Mouse (Mus musculus): ENCODE results near the gene Zfp655.
A peak's percentile ranks its signal among the peaks of the same experiment; 100 is the strongest.
"Not testable (repeated sequence)": the region's sequence is repeated elsewhere in the genome, so short reads cannot be mapped to it uniquely, and the experiment has no call there.

Gene Zfp655

GRCm38 (mm10) chr5:145222840-145223239, 8.7 kb upstream of the Zfp655 start:
- no peak for DNase-seq (ENCODE audit: low read depth, low spot score)

- no peak for DNase-seq (ENCODE audit: low read depth, low spot score)
Measured at GRCm38 (mm10) chr5:145223395-145223794, 8.1 kb upstream of the Zfp655 start.

- DNase-seq (ENCODE audit: low read depth, low spot score): no peak
Measured at GRCm38 (mm10) chr5:145226453-145226852, 5.1 kb upstream of the Zfp655 start.

- DNase-seq (ENCODE audit: low read depth, low spot score): not testable (repeated sequence)
Measured at GRCm38 (mm10) chr5:145229283-145229682, 2.2 kb upstream of the Zfp655 start.

GRCm38 (mm10) chr5:145230641-145231040, 874 bp upstream of the Zfp655 start:
- DNase-seq (ENCODE audit: low read depth, low spot score): no peak

GRCm38 (mm10) chr5:145231893-145232411, 437 bp downstream of the Zfp655 start:
- DNase-seq (ENCODE audit: low read depth, low spot score): no peak

- DNase-seq (ENCODE audit: low read depth, low spot score): peak; percentile 11
Measured at GRCm38 (mm10) chr5:145234636-145235035, 3.1 kb downstream of the Zfp655 start.

- DNase-seq (ENCODE audit: low read depth, low spot score): no peak
Measured at GRCm38 (mm10) chr5:145249520-145249919, 18.0 kb downstream of the Zfp655 start.

GRCm38 (mm10) chr5:145273568-145273967, 42.1 kb downstream of the Zfp655 start:
- not testable (repeated sequence) for DNase-seq (ENCODE audit: low read depth, low spot score)

GRCm38 (mm10) chr5:145279948-145280347, 48.4 kb downstream of the Zfp655 start:
- DNase-seq (ENCODE audit: low read depth, low spot score): no peak

GRCm38 (mm10) chr5:145280371-145281143, 49.0 kb downstream of the Zfp655 start, which contains the start of gene Zscan25:
Gene Zscan25, plus strand, starts transcription at chr5:145280500.
- peak; percentile 94 for DNase-seq (ENCODE audit: low read depth, low spot score)

GRCm38 (mm10) chr5:145288382-145288781, 56.9 kb downstream of the Zfp655 start:
- no peak for DNase-seq (ENCODE audit: low read depth, low spot score)

GRCm38 (mm10) chr5:145290697-145291096, 59.2 kb downstream of the Zfp655 start:
- no peak for DNase-seq (ENCODE audit: low read depth, low spot score)

GRCm38 (mm10) chr5:145292398-145292797, 60.9 kb downstream of the Zfp655 start:
- no peak for DNase-seq (ENCODE audit: low read depth, low spot score)
